ENCODE assay signal across 25 mouse cellular contexts in the genomic region with DNA sequence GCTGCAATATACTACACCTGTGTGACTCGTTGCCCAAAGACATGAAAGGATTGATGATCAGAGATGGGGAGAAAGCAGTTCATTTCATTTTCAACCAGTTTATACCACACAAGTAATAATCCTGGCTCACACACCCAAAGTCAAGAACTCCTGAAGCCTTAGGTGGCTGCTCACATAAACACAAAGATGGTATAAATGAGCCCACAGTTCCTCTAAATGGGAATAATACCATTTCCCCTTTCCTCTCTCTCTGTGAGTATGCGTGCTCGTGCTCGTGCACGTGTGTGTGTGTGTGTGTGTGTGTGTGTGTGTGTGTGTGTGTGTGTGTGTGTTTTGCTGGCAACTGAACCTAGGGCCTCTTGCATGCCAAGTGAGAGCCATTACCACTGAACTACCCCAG.
"Had no signal": no experiment of that assay in that cellular context is flagged by ENCODE, and none has a peak within 500 bp of the region (broad histone marks: within the 10 kb centered on the region; RNA-seq: fewer than 3 reads in every experiment).

No protein-coding gene starts in this region.

- H3K4me2 ChIP-seq: intestine, embryonic 15.5 days; kidney, embryonic 15.5 days; limb, embryonic 12.5 days; limb, embryonic 15.5 days; liver, embryonic 11.5 days; lung, embryonic 14.5 days; midbrain, embryonic 12.5 days; neural tube, embryonic 12.5 days; neural tube, embryonic 15.5 days; stomach, embryonic 15.5 days had no signal

- H3K27me3 ChIP-seq: intestine, embryonic 15.5 days; kidney, embryonic 15.5 days; limb, embryonic 12.5 days; limb, embryonic 15.5 days; midbrain, embryonic 12.5 days; neural tube, embryonic 12.5 days; neural tube, embryonic 15.5 days; stomach, embryonic 15.5 days had no signal

- ATAC-seq: intestine, embryonic 15.5 days; liver, postnatal 0 days; lung, postnatal 0 days had no signal

- H3K27ac ChIP-seq: intestine, embryonic 15.5 days; kidney, embryonic 15.5 days; left cerebral cortex, adult 2 months; limb, embryonic 15.5 days; liver, embryonic 14.5 days; macrophage; midbrain, embryonic 12.5 days; neural tube, embryonic 12.5 days; neural tube, embryonic 15.5 days; stomach, embryonic 15.5 days had no signal

- DNase-seq: kidney, adult 11 months; kidney, adult 8-10 months; kidney, postnatal 10 days; kidney, postnatal 36 days; layer of hippocampus, postnatal 36 days; left cerebral cortex, postnatal 4 days; liver, postnatal 0 days; lung, embryonic 14.5 days; retina, postnatal 1 day; right cerebral cortex, postnatal 25 days; spleen, adult 18-20 months; thymus, postnatal 25 days had no signal

- H3K9ac ChIP-seq: intestine, embryonic 15.5 days; kidney, embryonic 15.5 days; limb, embryonic 12.5 days; limb, embryonic 15.5 days; liver, embryonic 14.5 days; liver, postnatal 0 days; lung, embryonic 14.5 days; midbrain, embryonic 12.5 days; neural tube, embryonic 12.5 days; neural tube, embryonic 15.5 days; stomach, embryonic 15.5 days had no signal

- H3K36me3 ChIP-seq: intestine, embryonic 15.5 days; kidney, embryonic 15.5 days; limb, embryonic 12.5 days; limb, embryonic 15.5 days; midbrain, embryonic 12.5 days; neural tube, embryonic 12.5 days; neural tube, embryonic 15.5 days; stomach, embryonic 15.5 days had no signal

- H3K9me3 ChIP-seq: intestine, embryonic 15.5 days; kidney, embryonic 15.5 days; limb, embryonic 15.5 days; midbrain, embryonic 12.5 days; neural tube, embryonic 12.5 days; neural tube, embryonic 15.5 days; stomach, embryonic 15.5 days had no signal

- H3K4me1 ChIP-seq: intestine, embryonic 15.5 days; limb, embryonic 12.5 days; limb, embryonic 15.5 days; neural tube, embryonic 12.5 days; stomach, embryonic 15.5 days had no signal

- H3K4me3 ChIP-seq: intestine, embryonic 15.5 days; kidney, embryonic 15.5 days; left cerebral cortex, adult 2 months; limb, embryonic 12.5 days; limb, embryonic 15.5 days; midbrain, embryonic 12.5 days; neural tube, embryonic 12.5 days; neural tube, embryonic 15.5 days; stomach, embryonic 15.5 days had no signal
